Mouse (Mus musculus) erythroid progenitor cell, adult 5-6 weeks (primary cell): ENCODE results near the gene D830030K20Rik. TPM values are rescaled to one million over a fixed set of nuclear protein-coding genes. Genes with fewer than 3 reads are reported as not detected.
"Not testable (repeated sequence)": the region's sequence is repeated elsewhere in the genome, so short reads cannot be mapped to it uniquely, and the experiment has no call there.

Experiments
- ATAC-seq: replicated peaks from 2 replicates; pipeline ENCODE4 v1.8.0; 2016; ENCODE audit warnings: moderate number of reproducible peaks, mild to moderate bottlenecking, moderate TSS enrichment, inconsistent platforms; ENCODE audit not compliant: poor library complexity, low FRiP score, severe bottlenecking
- total RNA-seq, 2 experiments: library from RNA; stranded (forward) in 1 of 2; stranded (reverse) in 1 of 2; fragments of 150-400 nt in 1 of 2; fragments of 186-747, 209-891 nt in 1 of 2; gene quantifications; 2 replicates each; pipeline versions ENCODE4 v1.2.3 to v1.2.4; 2015 to 2017; ENCODE audit warnings: low replicate concordance in 2 of 2

Gene D830030K20Rik
- total RNA-seq (2015; ENCODE audit: low replicate concordance) = not detected in 2 replicates
- not detected in 2 replicates for total RNA-seq (2017; ENCODE audit: low replicate concordance)

DNA sequence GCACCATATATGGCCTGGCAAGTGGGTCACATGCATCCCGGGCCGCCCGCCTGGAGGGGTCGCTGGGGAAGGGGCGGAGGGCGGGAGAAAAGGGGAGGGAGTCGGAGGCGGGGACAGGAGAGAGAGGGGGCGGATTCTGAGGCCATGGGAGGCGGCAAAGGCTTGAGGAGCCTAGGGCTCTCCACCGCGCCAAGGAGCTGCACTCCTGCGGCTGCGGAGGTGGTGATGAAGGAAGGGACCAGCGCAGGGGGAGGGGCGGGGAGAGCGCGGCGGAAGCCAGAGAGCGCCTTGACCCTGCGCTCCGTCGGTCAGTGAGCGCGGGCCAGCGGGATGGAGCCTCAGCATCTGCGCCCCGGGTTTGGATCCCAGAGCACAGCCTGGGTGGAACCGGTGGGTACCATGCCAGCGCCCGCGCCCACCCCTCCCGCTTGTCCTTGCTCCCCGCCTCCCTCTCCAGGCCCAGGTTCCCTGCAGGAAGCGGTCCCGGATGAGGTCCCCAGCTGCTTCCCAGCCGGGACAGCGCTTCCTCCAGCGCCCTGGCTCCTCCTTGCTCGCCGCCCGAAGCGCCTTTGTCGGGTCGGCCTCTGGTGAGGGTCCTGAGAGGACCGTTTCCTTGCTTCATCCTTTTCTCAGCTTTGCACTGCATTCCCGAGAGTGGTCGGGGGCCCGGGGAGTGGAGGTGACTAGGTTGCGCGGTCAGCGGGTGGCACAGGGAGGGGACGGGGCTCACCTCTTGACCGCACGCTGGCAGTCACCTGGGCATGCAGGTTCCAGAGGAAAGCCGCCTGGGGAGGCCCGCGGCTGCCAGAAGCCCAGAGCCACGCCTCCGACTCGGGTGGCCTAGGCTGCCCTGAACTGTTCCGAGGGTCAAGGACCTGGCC, at the start of gene D830030K20Rik:
Gene D830030K20Rik (plus strand): TSS at position 217 of the 881 bp plus-strand sequence.
- ATAC-seq = not testable (repeated sequence)

DNA sequence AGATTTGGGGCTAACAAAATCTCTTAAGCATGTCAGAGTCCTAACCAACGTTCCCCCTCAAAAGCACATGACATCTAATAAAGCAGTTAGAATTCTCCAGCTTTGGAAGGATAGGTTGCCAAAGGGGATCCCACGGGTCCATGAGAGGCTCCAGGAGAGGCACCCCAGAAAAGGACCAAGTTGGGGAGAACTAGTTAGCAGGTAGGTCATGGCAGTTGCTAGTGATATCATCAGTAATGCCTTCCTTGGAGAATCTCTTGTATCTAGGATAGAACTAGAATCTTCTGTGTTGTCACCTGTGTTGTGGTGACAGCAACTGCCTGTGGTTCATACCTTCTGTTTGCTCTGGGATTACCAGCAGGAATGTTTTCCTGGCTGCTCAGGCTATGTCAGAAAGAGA, 20.3 kb upstream of the D830030K20Rik start, which contains the start of gene Gm5795:
Gene Gm5795 (plus strand): TSS at position 301 of the 400 bp plus-strand sequence.
- ATAC-seq = not testable (repeated sequence)

DNA sequence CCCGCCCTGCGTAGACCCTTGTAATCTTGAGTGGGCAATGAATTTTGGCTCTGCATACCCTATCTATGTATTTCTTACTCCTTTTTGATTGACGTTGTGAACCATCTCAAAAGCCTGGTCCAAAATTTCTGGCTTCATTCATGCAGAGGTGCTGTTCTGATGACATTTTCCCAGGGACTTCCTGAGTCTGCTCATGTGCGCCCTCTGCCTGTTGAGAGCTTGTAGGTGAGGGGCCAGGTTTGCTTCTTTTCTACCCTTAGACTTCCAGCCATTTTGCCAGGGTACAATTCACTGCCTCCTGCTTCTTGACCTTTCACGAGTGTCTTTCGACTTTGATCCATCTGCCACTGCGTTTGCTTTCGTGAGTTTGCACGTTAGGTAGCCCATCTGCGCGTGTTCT, 1.1 kb downstream of the D830030K20Rik start:
- not testable (repeated sequence) for ATAC-seq

DNA sequence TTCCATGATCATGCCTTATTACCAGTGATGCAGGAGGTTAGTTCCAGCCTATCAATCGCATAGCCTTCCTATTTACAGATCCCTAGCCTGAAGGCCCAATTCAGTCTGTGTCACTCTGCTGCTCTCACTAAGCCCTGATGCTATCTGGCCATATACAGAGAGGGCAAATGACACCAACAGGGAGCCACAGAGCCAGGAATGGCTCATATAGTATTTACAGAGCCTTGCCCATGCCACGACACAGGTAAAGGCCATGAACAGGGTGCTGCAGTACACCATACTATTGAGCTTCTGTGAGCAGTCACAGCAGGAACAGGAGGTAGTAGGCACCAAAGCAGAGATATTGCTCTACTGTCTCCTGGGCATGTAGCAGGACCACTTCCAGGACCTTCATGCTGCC, 54.2 kb downstream of the D830030K20Rik start:
- ATAC-seq = not testable (repeated sequence)

Other genes starting within 250 kb of the D830030K20Rik start
- not detected in 2 replicates for gene Gm2888, start 178.5 kb upstream of the D830030K20Rik start, total RNA-seq (2015; ENCODE audit: low replicate concordance)
- gene Gm2888, start 178.5 kb upstream of the D830030K20Rik start, total RNA-seq (2017; ENCODE audit: low replicate concordance) = not detected in 2 replicates
- gene Gm2897, start 159.2 kb upstream of the D830030K20Rik start, total RNA-seq (2015; ENCODE audit: low replicate concordance) = not detected in 2 replicates
- gene Gm2897, start 159.2 kb upstream of the D830030K20Rik start, total RNA-seq (2017; ENCODE audit: low replicate concordance) = not detected in 2 replicates
- 1.8 TPM in 1 of 2 replicates, not detected in the other for gene Gm10340, start 74.5 kb upstream of the D830030K20Rik start, total RNA-seq (2015; ENCODE audit: low replicate concordance)
- gene Gm10340, start 74.5 kb upstream of the D830030K20Rik start, total RNA-seq (2017; ENCODE audit: low replicate concordance) = not detected in 2 replicates
- not detected in 2 replicates for gene Gm5795, start 20.2 kb upstream of the D830030K20Rik start, total RNA-seq (2015; ENCODE audit: low replicate concordance)
- not detected in 2 replicates for gene Gm5795, start 20.2 kb upstream of the D830030K20Rik start, total RNA-seq (2017; ENCODE audit: low replicate concordance)
- gene Gm2956, start 124.1 kb downstream of the D830030K20Rik start, total RNA-seq (2015; ENCODE audit: low replicate concordance) = not detected in 2 replicates
- not detected in 2 replicates for gene Gm2956, start 124.1 kb downstream of the D830030K20Rik start, total RNA-seq (2017; ENCODE audit: low replicate concordance)
- gene Gm10413, start 186.6 kb downstream of the D830030K20Rik start, total RNA-seq (2015; ENCODE audit: low replicate concordance) = not detected in 2 replicates
- gene Gm10413, start 186.6 kb downstream of the D830030K20Rik start, total RNA-seq (2017; ENCODE audit: low replicate concordance) = not detected in 2 replicates
- gene Gm10409, start 204.1 kb downstream of the D830030K20Rik start, total RNA-seq (2015; ENCODE audit: low replicate concordance) = 0.84 TPM in 1 of 2 replicates, not detected in the other
- gene Gm10409, start 204.1 kb downstream of the D830030K20Rik start, total RNA-seq (2017; ENCODE audit: low replicate concordance) = not detected in 2 replicates
- not detected in 2 replicates for gene Gm3005, start 219.6 kb downstream of the D830030K20Rik start, total RNA-seq (2015; ENCODE audit: low replicate concordance)
- gene Gm3005, start 219.6 kb downstream of the D830030K20Rik start, total RNA-seq (2017; ENCODE audit: low replicate concordance) = not detected in 2 replicates
- gene Gm10408, start 240.9 kb downstream of the D830030K20Rik start, total RNA-seq (2015; ENCODE audit: low replicate concordance) = not detected in 2 replicates
- not detected in 2 replicates for gene Gm10408, start 240.9 kb downstream of the D830030K20Rik start, total RNA-seq (2017; ENCODE audit: low replicate concordance)